Mouse (Mus musculus): ENCODE measurements around the gene Myf5.
A peak's percentile ranks its signal among the peaks of the same experiment; 100 is the strongest.

Myf5 gene

DNA sequence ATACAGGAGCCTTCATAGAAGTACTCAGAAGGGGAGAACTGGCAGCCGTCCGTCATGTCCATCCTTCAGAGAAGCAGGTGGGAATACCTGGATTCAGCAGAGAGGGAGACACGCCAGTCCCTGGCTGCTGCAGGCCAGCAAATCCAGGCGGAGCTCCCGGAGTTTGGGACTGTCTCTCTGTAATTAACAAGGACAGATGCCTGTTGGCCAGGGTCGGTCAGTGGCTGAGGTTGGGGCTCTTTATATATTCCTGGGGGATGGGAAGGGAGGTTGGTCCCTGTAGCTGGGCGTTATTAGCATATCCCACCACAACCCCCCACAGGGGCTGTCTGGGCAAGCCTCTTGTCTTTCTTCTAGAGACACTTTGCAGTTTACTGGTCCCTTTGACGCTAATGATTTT lies at the start of gene Myf5:
TSS of gene Myf5 (minus strand) at position 265 of the 400 bp plus-strand sequence.
- no peak for DNase-seq

DNA sequence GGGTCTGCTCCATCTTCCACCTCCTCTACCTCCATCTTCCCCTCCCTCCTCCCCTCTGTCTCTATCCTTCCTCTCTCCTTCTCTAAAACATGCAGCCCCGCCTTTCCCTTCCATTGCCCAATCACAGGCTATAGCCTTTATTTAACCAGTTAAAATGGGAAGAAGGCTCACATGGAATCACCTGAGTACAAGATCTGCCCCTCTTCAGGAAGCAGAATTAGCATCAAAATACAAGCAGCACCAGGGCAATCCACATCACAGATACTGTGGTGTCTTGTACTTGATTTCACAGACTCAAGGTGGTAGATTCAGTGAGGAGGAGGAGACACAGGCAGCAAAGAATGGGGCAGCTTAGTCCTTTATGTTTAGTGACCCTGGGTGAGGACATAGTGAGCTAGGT lies 42.8 kb upstream of the Myf5 start:
- no peak for DNase-seq

DNA sequence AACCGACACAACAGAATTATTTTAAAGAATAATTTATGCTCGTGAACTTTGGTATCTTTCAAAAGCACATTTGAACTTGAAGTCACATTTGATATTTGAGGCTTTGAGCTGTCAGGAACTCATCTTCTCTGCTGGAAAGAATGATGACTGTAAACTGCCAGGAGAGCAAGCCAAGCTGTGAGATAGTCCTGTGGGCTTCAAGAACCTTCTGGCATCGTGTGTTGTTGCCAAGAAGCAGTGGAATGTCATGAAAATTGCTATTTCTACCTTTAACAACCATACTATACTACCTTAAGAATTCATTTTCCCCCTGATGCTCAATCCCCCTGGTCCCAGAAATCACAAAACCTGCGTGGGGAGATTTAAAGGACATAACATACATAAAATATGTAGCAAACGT lies 33.3 kb upstream of the Myf5 start:
- no peak for DNase-seq

- no peak for DNase-seq
These were observed 30.7 kb upstream of the Myf5 start for GRCm38 (mm10) chr10:107516641-107517040.

- DNase-seq: no peak
These were observed 28.8 kb upstream of the Myf5 start for GRCm38 (mm10) chr10:107514735-107515134.

GRCm38 (mm10) chr10:107506397-107506796 lies 20.5 kb upstream of the Myf5 start:
- DNase-seq: no peak

DNA sequence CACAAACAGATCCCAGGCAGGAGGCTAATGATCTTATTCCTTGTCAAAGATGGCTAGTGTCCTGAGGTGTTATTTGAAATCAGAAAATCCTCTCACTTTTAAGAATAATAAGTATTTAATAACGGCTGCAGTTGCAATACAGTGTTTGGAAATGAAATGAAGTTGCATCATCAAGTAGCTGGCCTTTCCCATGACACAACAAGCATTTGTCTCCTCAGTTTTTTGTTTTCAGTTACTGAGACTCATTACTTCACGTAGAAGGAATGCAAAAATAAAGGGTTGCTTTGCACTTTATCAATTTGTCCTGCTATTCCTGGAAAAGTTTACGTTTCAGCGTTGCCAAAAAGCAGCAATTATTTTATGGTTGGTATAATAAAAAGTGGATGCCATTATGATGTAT lies 17.5 kb upstream of the Myf5 start:
- DNase-seq: no peak

- no peak for DNase-seq
These were observed 16.3 kb upstream of the Myf5 start for GRCm38 (mm10) chr10:107502193-107502592.

DNA sequence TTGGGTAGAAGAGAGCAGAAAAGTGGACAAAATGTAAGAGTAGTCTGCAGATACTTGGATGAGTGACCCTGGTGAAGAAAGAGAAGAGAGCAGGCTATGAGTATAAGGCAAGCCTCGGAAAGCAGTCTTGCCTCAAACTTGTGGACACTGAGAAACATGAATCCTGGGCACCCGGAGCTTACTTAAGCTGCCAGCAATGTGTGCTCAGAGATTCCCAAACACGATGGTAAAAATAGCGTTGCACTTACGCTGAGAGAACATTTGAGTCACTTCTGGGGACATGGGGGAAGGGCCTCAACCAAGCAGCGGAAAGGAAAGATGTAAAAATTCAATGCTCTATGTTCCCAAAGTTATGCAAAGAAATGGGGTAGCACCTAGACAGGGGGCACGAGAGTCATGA lies 13.7 kb upstream of the Myf5 start:
- peak; percentile 32 for DNase-seq

DNA sequence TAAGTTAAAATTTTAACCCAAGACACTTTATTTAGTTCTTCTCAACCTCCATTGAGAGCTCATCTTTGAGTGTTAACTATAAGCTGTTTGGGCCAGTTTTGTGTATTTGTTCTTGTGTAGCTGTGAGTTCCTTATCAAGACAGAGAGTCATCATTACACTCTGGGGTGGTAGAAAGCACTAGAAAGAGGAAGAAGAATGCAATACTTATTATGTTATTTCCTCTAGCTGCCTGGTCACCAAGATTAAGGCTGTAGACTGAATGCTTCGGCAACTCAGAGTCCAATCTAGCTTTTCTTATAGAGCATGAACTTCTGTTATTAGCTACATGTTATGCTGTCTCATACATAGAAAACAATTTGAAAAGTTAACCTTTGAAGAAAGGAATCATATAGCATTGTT lies 10.5 kb upstream of the Myf5 start:
- DNase-seq: no peak

DNA sequence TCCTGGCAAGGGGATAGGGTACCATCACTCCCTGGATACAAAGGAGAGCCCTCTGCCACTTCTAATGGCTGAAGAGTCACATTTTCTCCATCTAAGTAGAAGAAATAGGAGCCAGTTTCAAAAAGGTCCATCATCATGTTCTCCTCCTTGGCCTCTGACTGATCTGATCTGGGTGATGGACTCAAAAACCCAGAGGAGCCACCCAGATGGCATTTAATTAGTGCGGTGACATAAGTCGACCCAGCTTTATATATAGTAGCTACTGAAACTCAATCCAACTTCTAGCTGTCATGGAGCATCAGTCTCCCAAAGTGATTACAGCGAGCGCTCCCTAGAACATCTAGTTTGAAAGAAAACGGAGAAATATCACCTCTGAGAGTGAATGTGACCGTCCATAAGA lies 8.6 kb upstream of the Myf5 start, which contains the start of gene Myf6:
TSS of gene Myf6 (minus strand) at position 170 of the 400 bp plus-strand sequence.
- DNase-seq: no peak

DNA sequence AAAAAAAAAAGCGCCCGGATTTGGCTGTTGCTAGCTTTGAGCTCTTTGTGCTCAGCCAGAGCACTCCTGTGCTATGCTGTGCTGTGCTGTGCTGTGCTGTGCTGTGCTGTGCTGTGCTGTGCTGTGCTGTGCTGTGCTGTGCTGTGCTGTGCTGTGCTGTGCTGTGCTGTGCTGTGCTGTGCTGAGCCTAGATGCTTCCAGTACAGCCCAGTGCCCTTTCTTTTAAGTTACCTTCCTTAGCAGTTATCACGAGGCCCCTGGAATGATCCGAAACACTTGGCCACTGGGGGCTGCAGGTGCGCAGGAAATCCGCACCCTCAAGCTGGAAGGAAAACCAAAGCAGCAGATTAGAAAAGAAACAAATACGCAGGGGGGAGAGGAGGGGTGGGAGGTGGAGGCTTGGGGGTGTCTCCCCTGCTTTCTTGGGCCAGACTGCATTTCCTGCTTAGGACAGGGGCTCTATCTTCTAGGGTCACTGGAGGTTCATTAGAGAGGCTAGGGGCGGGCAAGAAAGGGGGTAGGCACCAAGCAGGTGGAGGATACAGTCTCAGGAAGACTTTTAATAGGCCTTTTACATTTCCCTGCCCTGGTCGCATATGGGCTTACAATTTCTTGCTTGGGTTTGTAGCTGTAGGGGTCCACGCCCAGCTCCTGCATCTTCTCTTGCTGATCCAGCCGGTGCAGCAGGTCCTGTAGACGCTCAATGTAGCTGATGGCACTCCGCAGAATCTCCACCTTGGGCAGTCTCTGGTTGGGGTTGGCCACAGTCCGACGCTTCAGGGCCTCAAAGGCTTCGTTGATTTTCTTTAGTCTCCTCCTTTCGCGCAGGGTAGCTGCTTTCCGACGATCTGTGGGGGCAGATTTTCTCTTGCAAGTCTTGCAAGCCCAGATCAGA lies 7.9 kb upstream of the Myf5 start:
- DNase-seq: no peak

DNA sequence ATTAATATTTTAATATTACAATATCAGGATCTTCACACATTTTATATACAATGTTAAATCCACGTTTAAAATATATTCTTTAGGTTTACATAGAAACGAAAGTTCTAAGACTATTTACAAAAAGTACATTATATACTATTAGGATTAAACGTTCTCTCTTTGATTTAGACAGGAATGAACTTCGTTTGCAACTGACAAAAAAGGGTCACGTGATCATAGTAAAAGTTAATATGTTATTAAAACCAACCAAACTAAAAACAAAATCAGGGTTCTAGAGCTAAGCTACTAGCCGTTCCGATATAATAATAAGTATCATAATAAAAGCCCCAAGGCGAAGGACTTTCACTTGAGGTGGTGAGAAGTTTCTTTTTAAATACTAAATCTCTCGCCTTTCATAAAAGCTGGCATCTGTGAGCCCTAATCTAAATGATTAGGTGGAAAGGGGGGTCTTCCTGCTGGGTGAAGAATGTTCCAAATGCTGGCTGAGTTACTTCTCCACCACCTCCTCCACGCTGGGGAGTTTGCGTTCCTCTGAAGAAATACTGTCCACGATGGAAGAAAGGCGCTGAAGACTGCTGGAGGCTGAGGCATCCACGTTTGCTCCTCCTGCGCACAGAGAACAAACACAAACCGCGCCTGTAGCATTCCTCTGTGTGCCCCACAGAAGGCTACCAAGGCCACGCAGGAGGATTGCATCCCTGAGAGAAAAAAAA lies 7.1 kb upstream of the Myf5 start:
- no peak for DNase-seq

DNA sequence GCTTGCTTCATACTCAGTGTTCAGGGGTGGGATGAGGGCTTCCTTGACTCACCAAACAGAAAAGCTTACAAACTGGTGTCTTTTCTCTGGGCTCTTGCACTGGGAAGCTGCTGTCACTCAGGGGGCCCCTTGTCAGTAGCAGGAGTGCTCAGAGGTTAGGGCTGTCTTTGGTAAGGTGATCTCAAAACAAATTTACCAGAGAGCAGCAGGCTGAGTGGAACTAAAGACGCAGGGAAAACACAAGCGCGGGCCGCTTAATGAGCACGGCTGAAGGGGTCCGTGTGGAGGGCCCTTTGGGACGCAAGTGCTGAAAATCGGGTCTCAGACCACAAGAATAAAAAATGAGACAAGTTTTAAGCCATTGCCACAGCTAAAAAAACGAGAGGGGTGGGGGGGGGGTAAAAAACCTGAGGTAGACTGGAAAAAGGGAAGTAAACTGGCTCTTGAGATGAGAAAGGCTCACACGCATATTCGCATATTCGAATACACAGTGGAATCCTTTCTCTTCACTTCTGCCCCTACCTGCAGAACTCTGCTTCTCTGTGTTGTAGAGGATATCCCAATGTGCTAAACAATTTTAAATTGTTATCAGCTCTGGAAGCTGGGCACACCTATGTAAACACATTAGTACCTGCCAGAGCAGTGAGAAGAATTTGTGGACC lies 2.9 kb upstream of the Myf5 start:
- DNase-seq: no peak

- DNase-seq: no peak
These were observed 836 bp upstream of the Myf5 start for GRCm38 (mm10) chr10:107486770-107487169.

DNA sequence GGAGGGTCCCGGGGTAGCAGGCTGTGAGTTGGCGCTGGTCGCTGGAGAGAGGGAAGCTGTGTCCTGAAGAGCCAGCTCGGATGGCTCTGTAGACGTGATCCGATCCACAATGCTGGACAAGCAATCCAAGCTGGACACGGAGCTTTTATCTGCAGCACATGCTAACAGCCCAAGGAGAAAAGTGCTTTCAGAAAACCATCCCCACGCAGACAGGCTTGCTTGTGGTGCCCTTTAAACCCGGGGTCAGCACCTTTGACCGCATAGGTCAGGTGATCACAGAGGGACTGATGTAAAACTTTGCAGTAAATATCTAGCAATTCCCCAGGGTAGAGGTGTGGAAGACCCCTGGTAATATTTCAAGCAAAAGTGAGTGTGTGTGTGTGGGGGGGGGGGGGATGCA lies 1.9 kb downstream of the Myf5 start:
- no peak for DNase-seq

DNA sequence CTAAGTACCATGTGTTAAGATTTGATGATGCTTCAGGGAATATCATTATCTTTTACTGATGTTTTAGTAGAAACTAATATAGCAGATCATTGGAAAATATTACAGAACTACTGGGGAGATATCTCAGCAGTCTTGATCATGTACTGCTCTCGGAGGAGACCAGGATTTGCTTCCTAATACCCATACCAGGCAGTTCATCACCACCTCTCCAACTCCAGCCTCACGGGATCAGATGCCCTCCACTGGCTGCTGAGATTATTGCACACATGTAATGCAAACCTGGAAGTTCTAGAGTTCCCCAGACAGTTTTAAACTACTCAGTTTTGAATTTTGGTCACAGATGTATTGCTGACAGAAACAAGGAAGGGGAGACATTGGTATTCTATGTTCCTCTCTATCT lies 12.4 kb downstream of the Myf5 start:
- DNase-seq: no peak

DNA sequence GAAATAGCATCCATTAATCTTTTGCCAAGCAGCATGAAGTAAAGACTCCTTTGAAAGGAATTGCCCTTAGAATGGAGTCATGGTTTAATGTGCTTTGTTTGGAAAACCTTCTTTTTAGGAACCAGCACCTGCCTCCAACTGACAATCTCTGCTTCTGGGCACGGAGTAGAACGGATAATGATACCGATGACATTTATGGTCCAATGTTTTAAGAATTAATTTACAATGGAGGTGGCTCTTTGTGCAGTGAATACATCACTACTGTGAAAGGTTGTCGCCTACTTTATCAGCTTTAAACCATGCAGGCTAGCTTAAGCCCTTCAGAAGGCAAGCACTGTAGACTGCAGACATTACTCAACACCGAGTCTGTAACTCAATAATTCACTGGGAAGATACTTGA lies 14.2 kb downstream of the Myf5 start:
- DNase-seq: no peak

DNA sequence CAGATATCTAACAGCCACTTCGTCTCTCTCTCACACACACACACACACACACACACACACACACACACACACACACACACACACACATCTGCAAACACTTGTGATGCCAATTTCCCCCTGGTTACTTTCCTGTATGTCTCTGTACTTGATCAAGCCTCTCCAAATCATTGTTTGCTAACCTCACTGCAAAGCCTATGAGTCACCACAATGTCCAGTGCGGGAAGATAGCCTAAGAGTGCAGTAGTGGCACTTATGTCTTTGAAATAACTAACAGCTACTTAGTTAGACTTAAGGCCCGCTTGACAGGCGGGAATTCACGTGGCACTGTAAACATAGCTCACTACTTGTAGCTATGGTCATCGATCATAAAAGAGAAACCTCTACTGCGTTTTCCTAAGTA lies 18.1 kb downstream of the Myf5 start:
- DNase-seq: no peak

- DNase-seq: no peak
These were observed 36.2 kb downstream of the Myf5 start for GRCm38 (mm10) chr10:107449496-107450330.

- peak; percentile 15 for DNase-seq
These were observed 43.2 kb downstream of the Myf5 start for GRCm38 (mm10) chr10:107442781-107443180.

DNA sequence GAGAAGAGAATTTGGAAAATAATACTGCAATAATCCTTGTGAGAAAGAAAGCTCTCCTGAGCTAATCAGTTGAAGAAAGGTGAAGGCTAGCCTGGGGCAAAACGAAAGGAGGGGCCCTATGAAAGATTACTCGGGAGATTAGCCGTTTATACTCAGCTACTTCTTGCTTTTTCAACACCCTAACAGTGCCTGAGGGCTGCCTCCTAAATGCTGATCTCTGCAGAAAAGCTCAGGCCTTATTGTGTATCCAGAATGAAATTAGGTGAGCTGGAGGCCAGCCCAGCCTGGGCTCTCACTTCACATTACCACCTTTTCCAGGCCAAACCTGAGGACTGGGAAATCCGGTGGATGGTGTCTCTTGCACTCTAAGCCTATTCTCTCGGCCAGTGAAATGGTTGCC lies 49.0 kb downstream of the Myf5 start:
- no peak for DNase-seq
